Mouse (Mus musculus) retina, embryonic 14.5 days (tissue): ENCODE results near the gene Tmem233.

Experiments
- DNase-seq: peaks from one replicate; pipeline ENCODE4 v3.0.0-alpha.2; 2015; ENCODE audit warnings: low spot score

Tmem233 gene

DNA sequence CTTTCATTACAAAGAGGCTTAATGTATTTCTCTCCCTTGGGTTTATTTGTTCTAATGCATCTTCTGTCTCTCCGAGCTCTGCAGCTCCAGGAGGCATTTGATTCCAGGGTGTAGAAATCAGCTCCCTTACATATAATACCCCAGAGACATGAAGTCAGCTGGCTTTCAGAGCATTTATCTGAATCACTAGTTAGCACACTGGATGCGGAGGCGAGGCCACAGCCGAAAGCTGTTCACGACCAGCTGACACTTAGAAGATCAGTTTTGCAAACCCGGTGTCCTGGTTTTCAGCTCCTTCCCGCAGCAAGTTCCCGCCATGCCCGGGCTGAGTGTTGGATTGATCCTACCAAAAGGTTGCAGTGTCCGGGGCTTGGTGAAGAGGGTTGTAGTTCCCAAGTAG, 78.8 kb downstream of the Tmem233 start:
- DNase-seq: no peak

DNA sequence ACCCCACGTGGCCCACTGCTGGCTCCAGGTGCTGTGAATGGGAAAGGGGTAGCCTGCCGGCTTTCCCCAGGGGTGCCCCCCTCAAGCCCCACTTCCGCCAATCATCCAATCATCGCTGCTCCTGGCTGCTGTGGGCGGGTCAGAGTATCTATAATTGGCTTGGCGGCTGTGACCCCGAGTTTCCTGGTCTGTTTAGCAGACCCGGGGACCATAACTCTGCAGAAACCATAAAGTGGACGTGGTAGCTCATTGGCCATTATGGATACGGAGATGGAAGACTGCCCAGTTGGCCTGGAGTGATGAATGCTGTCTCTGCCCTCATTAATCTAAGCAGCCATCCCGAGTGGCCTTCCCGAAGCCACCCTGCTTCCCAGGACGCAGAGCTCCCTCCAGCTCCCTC, 79.2 kb downstream of the Tmem233 start:
- no peak for DNase-seq

DNA sequence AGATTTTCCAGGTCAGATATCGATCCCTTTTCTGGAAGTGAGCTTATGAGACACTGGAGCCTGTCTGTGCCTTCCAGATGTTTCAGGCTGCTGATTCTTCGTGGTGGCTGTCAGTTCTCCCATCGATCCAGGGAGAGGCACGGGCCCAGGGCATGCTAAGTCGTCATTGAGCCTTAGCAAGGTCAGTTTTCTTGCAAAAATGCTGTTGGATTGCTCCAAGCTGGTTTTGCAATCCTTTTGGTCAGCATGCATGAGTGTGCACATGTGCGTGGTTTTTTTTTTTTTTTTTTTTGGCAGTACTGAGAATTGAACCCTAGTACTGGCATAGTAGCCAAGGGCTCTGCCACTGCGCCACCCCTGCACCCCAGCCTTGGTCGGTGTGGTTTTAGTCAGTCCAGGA, 79.9 kb downstream of the Tmem233 start:
- DNase-seq: no peak

DNA sequence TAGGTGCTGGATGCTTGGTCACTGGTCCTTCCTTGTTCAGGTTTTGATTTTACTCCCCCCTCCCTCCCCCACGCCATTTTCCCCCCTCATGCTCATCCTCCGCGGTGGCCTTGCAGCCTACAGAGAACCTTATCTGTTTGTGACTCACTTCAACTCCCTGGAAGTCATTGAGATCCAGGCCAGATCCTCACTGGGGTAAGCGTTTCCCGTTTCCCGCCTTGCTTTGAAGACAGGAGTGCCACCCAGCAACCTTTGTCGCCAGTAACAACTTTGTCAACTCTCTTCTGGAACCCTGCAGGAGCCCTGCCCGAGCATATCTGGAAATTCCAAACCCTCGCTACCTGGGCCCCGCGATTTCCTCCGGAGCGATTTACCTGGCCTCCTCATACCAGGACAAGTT, 85.7 kb downstream of the Tmem233 start:
- DNase-seq: no peak

DNA sequence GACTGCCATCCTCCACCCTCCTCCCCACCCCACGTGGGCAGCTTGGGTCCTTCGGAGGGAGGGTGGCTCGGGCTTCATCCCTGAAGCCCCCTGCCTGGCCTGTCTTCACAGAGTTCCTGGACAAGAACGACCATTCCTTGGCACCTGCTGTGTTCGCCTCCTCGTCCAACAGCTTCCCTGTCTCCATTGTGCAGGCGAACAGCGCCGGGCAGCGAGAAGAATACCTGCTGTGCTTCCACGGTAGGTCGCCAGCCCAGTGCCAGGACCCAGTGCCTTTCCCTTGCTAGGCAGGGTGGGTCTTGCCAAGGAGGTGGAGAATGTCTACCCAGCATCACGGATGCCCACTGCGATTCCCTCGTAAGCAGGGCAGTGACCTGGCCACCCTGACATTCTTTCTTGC, 88.9 kb downstream of the Tmem233 start:
- no peak for DNase-seq

DNA sequence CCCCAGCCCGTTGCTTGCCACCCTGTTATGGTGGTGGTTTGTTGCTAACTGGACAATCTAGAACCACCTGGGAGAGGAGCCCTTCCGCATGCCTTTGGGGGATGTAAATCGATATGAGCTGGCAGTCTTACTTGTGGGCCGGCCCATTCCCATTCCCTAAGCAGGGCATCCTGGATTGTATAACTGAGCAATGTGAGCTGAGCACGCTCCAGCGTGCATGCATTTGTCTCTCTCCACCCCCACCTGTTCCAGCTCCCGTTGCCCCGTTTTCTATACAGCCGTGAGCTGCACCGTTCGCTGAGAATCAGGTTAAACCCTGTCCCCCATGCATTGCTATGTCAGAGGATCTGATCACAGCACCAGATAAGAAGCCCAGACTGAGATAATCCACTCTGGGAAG, 91.3 kb downstream of the Tmem233 start:
- DNase-seq: no peak
